Mouse (Mus musculus): ENCODE results near the gene Tbk1. TPM values are rescaled to one million over a fixed set of nuclear protein-coding genes. Genes with fewer than 3 reads are reported as not detected.

Gene Tbk1
- polyA plus RNA-seq, 1 experiment, result 35.6 TPM

DNA sequence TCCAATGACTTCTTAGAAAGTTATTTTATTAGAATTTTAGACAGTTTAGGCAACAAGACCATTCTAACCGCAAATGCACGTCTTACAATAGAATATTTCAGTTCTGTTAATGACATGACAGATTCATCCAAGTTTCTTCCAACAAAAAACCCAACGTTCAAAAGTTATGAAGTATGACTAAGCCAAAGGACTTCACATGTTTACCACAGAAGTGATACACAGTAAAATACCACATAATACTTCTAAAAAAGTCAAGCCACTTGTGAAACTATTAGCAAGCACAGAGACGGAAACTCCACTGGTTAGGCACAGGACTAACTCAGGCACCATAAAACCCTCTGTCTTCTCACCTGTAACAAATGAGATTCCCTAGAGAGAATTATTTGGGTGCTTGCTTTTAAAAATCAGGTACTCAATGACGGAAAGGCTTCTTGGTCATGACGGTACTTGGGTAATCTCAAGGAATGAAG lies 819 bp upstream of the Tbk1 start:
- DNase-seq (ENCODE audit: low spot score), result no peak

- no peak for DNase-seq (ENCODE audit: low spot score)
These were observed 570 bp downstream of the Tbk1 start for GRCm38 (mm10) chr10:121585791-121586642.

- no peak for DNase-seq (ENCODE audit: low spot score)
These were observed 1.4 kb downstream of the Tbk1 start for GRCm38 (mm10) chr10:121585056-121585790.

GRCm38 (mm10) chr10:121584033-121584432 lies 2.6 kb downstream of the Tbk1 start:
- no peak for DNase-seq (ENCODE audit: low spot score)

GRCm38 (mm10) chr10:121583016-121583415 lies 3.6 kb downstream of the Tbk1 start:
- DNase-seq (ENCODE audit: low spot score), result no peak

DNA sequence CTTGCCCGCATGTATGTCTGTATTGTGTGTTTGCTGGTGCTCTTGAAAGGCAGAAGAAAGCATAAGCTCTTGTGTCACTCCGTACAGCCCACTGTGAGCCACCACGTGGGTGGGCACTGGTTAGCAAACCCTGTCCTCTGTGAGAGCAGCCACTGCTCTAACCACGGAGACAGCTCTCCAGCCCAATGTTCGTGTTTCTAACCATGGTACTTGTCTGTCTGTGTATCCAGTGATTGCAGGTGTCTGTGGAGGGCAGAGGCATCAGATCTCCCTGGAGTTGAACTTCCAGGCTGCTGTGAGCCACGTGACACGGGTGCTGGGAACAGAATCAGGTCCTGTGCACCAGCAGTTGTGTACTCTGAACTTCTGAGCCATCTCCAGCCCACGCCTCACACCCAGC lies 4.3 kb downstream of the Tbk1 start:
- no peak for DNase-seq (ENCODE audit: low spot score)

DNA sequence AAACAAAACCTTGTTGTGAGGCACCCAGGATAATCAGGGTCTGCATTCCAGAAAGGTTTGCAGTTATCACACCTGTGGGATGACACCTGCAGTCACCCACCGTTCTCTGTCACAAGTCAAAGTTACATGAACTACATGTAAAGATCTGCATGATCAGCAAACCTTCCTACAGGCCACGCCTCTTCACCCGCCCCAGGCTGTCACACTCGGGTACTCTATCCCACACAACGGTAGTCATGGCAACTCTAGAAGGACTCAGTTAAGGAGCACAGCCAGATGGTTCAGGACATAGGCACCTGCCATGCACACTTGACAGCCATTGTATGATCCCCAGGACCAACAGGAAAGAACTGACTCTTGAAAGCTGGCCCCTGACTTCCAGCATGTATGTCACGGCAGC lies 5.2 kb downstream of the Tbk1 start:
- no peak for DNase-seq (ENCODE audit: low spot score)

DNA sequence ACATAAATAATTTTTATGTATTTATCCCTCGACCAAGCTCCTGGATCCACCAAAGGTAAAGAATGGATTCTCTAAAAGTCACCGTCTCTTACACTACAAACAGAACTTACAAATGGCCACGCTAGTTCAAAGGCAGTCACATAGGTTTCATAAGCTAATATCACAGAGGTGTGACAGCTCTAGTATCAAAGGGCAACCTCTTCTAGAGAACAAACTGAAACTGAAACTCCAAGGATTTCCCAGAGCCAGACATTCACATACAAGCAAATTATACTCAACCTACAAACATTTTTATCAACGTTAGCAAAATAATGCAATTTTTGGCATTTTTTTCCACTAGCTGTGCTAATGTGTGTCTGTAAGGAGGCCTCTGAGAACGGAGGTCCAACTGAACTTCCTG lies 6.2 kb downstream of the Tbk1 start:
- no peak for DNase-seq (ENCODE audit: low spot score)

DNA sequence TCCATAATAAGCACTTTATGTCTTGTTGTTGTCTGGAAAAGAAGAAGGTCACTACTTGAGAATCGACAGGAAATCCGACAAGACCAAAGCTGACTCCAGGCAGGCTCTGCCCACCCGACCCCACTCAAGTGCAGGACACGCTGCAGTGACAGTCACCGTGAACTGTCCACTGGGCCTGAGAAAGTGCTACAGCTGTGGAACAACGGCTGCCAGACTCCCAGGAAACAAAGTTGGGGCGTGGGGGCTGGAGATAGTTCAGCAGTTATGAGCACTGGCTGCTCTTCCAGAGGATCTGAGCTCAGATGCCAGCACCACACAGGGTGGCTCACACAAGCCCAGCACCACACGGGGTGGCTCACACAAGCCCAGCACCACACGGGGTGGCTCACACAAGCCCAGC lies 10.2 kb downstream of the Tbk1 start:
- DNase-seq (ENCODE audit: low spot score), result no peak

- no peak for DNase-seq (ENCODE audit: low spot score)
These were observed 15.0 kb downstream of the Tbk1 start for GRCm38 (mm10) chr10:121571511-121572147.

DNA sequence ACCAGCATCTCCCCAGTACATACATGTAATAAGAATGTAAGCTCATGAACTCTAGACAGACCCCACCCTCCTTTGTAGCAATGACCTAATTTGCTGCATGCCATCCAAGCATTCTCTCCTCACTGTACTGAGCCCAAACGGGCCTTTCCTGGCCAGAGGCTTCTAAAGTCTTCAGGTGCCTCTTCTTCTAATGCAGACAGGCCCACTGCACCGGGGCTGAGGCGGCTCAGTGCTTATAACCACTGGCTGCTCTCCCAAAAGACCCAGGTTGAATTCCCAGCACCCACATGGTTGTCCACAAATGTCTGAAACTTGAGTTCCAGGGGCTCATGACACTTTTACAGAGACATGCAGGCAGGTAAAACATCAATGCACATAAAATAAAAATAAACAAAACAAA lies 15.6 kb downstream of the Tbk1 start:
- DNase-seq (ENCODE audit: low spot score), result no peak

GRCm38 (mm10) chr10:121569796-121570195 lies 16.8 kb downstream of the Tbk1 start:
- DNase-seq (ENCODE audit: low spot score), result no peak

- DNase-seq (ENCODE audit: low spot score), result no peak
These were observed 17.5 kb downstream of the Tbk1 start for GRCm38 (mm10) chr10:121569001-121569589.

DNA sequence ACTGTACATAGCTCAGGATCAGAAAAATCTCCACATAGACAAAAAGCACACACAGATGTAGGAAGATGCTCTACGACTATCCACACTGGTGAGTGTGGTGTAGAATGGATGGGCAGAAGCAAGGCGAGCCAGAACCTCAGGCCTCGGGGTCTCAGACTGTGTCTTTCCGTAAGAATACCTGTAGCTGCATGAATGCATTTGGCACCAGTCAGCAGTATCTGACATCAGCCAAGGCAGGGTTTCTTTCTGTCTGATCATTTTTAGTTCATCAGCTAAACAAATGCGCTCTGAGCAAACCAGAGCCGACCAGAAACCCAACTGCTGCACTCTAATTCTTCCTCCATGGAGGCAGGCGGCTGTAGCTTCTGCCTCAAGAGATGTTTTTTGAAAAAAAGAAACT lies 18.1 kb downstream of the Tbk1 start:
- DNase-seq (ENCODE audit: low spot score), result no peak

DNA sequence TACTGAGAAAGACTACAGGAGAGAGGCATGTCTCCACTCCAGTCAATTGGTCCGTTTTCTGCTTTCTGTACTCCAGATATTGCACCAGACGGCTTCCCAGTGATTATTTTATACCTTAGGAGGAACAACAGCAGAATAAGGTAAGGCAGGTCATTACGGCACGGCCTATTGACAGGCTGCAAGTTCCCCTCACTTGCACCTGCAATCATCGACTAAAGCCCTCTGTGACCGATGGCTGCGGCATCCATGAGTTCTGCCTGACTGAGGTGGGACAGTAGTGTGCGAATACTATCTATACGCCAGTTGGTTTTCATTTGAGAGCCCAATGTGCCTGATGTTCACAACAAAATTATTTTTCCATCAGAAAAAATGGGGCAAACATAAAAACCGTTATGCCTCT lies 18.6 kb downstream of the Tbk1 start:
- DNase-seq (ENCODE audit: low spot score), result no peak

GRCm38 (mm10) chr10:121564447-121564846 lies 22.1 kb downstream of the Tbk1 start:
- no peak for DNase-seq (ENCODE audit: low spot score)

GRCm38 (mm10) chr10:121558231-121558630 lies 28.4 kb downstream of the Tbk1 start:
- no peak for DNase-seq (ENCODE audit: low spot score)

- no peak for DNase-seq (ENCODE audit: low spot score)
These were observed 30.3 kb downstream of the Tbk1 start for GRCm38 (mm10) chr10:121556263-121556662.

- no peak for DNase-seq (ENCODE audit: low spot score)
These were observed 36.3 kb downstream of the Tbk1 start for GRCm38 (mm10) chr10:121550334-121550733.

GRCm38 (mm10) chr10:121549670-121550069 lies 36.9 kb downstream of the Tbk1 start:
- DNase-seq (ENCODE audit: low spot score), result no peak

- DNase-seq (ENCODE audit: low spot score), result no peak
These were observed 39.4 kb downstream of the Tbk1 start for GRCm38 (mm10) chr10:121547162-121547561.

DNA sequence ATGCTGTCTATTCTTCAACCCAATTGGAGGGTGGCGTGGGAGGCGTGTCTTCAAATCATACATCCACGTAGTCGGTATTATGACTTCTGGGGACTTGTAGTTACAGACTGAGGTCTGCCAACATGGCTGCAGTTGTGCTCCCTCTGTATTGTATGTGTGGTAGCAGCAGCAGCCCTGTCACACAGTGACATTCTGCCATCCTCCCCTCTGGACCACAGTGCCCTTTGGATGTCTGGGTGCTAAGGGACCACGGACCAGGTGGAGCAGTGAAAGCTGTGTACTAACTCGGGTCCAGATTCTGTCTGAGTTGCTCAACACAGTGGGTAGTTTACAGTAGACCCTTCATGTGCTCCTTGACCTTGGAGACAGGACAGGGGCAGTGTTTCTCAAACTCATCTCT lies 43.0 kb downstream of the Tbk1 start:
- no peak for DNase-seq (ENCODE audit: low spot score)
